Mouse (Mus musculus) embryo, embryonic 9.5 days (tissue): Measurements from ENCODE around the gene Gm765.
A peak's percentile ranks its signal among the peaks of the same experiment; 100 is the strongest.

ENCODE experiments used
- DNase-seq: peaks from one replicate; pipeline ENCODE4 v3.0.0-alpha.2; 2017; ENCODE audit errors: extremely low spot score

The Gm765 gene

GRCm38 (mm10) chr6:98342654-98343053 lies at the start of gene Gm765:
Gene Gm765 (minus strand): TSS chr6:98342754.
- DNase-seq, result no peak

- DNase-seq, result no peak
These were observed 42.9 kb upstream of the Gm765 start for GRCm38 (mm10) chr6:98385487-98385886.

- no peak for DNase-seq
These were observed 41.9 kb upstream of the Gm765 start for GRCm38 (mm10) chr6:98384431-98384830.

- peak; percentile 10 for DNase-seq
These were observed 40.9 kb upstream of the Gm765 start for GRCm38 (mm10) chr6:98383411-98383810.

- DNase-seq, result no peak
These were observed 23.6 kb upstream of the Gm765 start for GRCm38 (mm10) chr6:98366199-98366598.

- DNase-seq, result no peak
These were observed 12.7 kb upstream of the Gm765 start for GRCm38 (mm10) chr6:98355271-98355670.

- no peak for DNase-seq
These were observed 10.7 kb upstream of the Gm765 start for GRCm38 (mm10) chr6:98353285-98353684.

- DNase-seq, result no peak
These were observed 9.8 kb downstream of the Gm765 start for GRCm38 (mm10) chr6:98332714-98333113.

- no peak for DNase-seq
These were observed 30.9 kb downstream of the Gm765 start for GRCm38 (mm10) chr6:98311659-98312058.

- DNase-seq, result no peak
These were observed 34.9 kb downstream of the Gm765 start for GRCm38 (mm10) chr6:98307647-98308046.

- DNase-seq, result no peak
These were observed 35.4 kb downstream of the Gm765 start for GRCm38 (mm10) chr6:98307159-98307558.

- no peak for DNase-seq
These were observed 50.5 kb downstream of the Gm765 start for GRCm38 (mm10) chr6:98292064-98292463.

GRCm38 (mm10) chr6:98288316-98288715 lies 54.2 kb downstream of the Gm765 start:
- DNase-seq, result no peak

GRCm38 (mm10) chr6:98287521-98287920 lies 55.0 kb downstream of the Gm765 start:
- DNase-seq, result no peak

GRCm38 (mm10) chr6:98285190-98285589 lies 57.4 kb downstream of the Gm765 start:
- no peak for DNase-seq

GRCm38 (mm10) chr6:98282791-98283190 lies 59.8 kb downstream of the Gm765 start:
- no peak for DNase-seq

- DNase-seq, result peak; percentile 37
These were observed 71.0 kb downstream of the Gm765 start for GRCm38 (mm10) chr6:98271553-98271952.

GRCm38 (mm10) chr6:98262961-98263360 lies 79.6 kb downstream of the Gm765 start:
- no peak for DNase-seq

GRCm38 (mm10) chr6:98259016-98259415 lies 83.5 kb downstream of the Gm765 start:
- no peak for DNase-seq

- no peak for DNase-seq
These were observed 96.1 kb downstream of the Gm765 start for GRCm38 (mm10) chr6:98246449-98246848.

- no peak for DNase-seq
These were observed 99.4 kb downstream of the Gm765 start for GRCm38 (mm10) chr6:98243186-98243585.

GRCm38 (mm10) chr6:98240561-98241272 lies 101.8 kb downstream of the Gm765 start:
- DNase-seq, result no peak

- no peak for DNase-seq
These were observed 108.5 kb downstream of the Gm765 start for GRCm38 (mm10) chr6:98234097-98234496.

- no peak for DNase-seq
These were observed 118.6 kb downstream of the Gm765 start for GRCm38 (mm10) chr6:98223923-98224322.
